Mouse (Mus musculus) frontal cortex, postnatal 14 days (tissue): ENCODE measurements at regions not wholly inside any gene's neighbourhood (a gene's known extent, or its start where the extent isn't known, plus 50 kb on each side); places are given as distances from the start of the nearest gene placed in this dataset.

Experiments
- DNase-seq, 2 experiments: peaks; one replicate each; pipeline ENCODE4 v3.0.0; 2022; ENCODE audit warnings: low spot score in 2 of 2

GRCm38 (mm10) chr2:166403319-166403718, 247.9 kb upstream of the Sulf2 start:
- peak; percentile 45 to 75 for DNase-seq

GRCm38 (mm10) chr2:166401860-166402259, 246.4 kb upstream of the Sulf2 start:
- DNase-seq, result no peak

- DNase-seq, result no peak
Measured at GRCm38 (mm10) chr2:166400304-166400703, 244.8 kb upstream of the Sulf2 start.

- DNase-seq, result no peak
Measured at GRCm38 (mm10) chr2:166399140-166399830, 243.8 kb upstream of the Sulf2 start.

GRCm38 (mm10) chr2:166398774-166399139, 243.3 kb upstream of the Sulf2 start:
- no peak for DNase-seq

GRCm38 (mm10) chr2:166398156-166398555, 242.7 kb upstream of the Sulf2 start:
- DNase-seq, result no peak

GRCm38 (mm10) chr2:166394666-166395065, 239.2 kb upstream of the Sulf2 start:
- DNase-seq, result no peak

- no peak for DNase-seq
Measured at GRCm38 (mm10) chr2:166391176-166391575, 235.7 kb upstream of the Sulf2 start.

- no peak for DNase-seq
Measured at GRCm38 (mm10) chr2:166388050-166388449, 232.6 kb upstream of the Sulf2 start.

- no peak for DNase-seq
Measured at GRCm38 (mm10) chr2:166386817-166387216, 231.4 kb upstream of the Sulf2 start.

GRCm38 (mm10) chr2:166384583-166384982, 229.1 kb upstream of the Sulf2 start:
- DNase-seq, result no peak

GRCm38 (mm10) chr2:166383356-166383755, 227.9 kb upstream of the Sulf2 start:
- no peak for DNase-seq

GRCm38 (mm10) chr2:166382180-166382579, 226.7 kb upstream of the Sulf2 start:
- no peak for DNase-seq

GRCm38 (mm10) chr2:166380854-166381253, 225.4 kb upstream of the Sulf2 start:
- no peak for DNase-seq

GRCm38 (mm10) chr2:166378325-166378724, 222.9 kb upstream of the Sulf2 start:
- no peak for DNase-seq

- no peak for DNase-seq
Measured at GRCm38 (mm10) chr2:166377329-166377728, 221.9 kb upstream of the Sulf2 start.

- peak in 1 of 2 experiments; percentile 44 for DNase-seq
Measured at GRCm38 (mm10) chr2:166375639-166376038, 220.2 kb upstream of the Sulf2 start.

GRCm38 (mm10) chr2:166370776-166371175, 215.3 kb upstream of the Sulf2 start:
- no peak for DNase-seq

GRCm38 (mm10) chr2:166361645-166362044, 206.2 kb upstream of the Sulf2 start:
- DNase-seq, result no peak

- DNase-seq, result no peak
Measured at GRCm38 (mm10) chr2:166360786-166361185, 205.3 kb upstream of the Sulf2 start.

GRCm38 (mm10) chr2:166359995-166360394, 204.5 kb upstream of the Sulf2 start:
- no peak for DNase-seq

GRCm38 (mm10) chr2:166357824-166358223, 202.4 kb upstream of the Sulf2 start:
- DNase-seq, result no peak

- DNase-seq, result no peak
Measured at GRCm38 (mm10) chr2:166355944-166356343, 200.5 kb upstream of the Sulf2 start.

GRCm38 (mm10) chr2:166355446-166355845, 200.0 kb upstream of the Sulf2 start:
- DNase-seq, result no peak
